Mouse (Mus musculus): ENCODE results near the gene Ccdc182.

Ccdc182 gene

DNA sequence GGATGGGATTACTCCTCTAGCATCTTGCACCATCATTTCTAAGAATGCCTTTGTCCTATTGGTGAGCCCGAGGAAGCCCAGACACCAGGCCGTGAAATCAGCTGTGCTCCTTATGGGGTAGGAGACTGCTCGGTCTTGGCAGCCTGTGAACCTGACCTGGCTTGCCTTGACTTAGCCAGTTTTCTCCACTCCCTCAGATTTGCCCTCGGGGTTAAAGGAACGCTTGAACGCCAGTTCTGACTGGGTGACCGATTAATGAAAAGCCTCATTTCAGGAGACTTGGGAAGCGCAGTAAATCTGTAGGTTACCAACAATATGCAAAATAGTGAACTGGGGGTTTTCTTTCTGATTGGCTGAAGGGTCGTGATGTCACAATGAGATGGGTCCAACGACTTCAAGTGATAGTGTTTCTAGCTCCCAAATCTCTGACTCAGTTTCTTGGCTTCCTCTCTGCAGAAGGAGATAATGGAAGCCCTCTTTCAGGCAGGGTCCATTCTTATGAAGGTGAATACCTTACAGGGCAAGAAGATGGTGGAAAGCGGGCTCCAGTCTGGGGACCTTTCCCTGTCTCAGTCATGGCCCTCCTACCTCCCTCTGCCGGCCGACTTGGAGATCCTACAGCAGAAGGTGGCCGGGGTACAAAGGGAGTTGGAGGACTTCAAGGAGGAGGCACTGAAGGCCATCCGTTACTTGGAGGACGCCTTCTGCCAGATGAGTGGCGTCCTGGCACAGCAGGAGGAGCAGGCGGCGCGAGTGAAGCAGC, at the start of gene Ccdc182:
TSS of gene Ccdc182 (plus strand) at position 428 of the 763 bp plus-strand sequence.
- DNase-seq (ENCODE audit: low spot score in 2 of 2): no peak

DNA sequence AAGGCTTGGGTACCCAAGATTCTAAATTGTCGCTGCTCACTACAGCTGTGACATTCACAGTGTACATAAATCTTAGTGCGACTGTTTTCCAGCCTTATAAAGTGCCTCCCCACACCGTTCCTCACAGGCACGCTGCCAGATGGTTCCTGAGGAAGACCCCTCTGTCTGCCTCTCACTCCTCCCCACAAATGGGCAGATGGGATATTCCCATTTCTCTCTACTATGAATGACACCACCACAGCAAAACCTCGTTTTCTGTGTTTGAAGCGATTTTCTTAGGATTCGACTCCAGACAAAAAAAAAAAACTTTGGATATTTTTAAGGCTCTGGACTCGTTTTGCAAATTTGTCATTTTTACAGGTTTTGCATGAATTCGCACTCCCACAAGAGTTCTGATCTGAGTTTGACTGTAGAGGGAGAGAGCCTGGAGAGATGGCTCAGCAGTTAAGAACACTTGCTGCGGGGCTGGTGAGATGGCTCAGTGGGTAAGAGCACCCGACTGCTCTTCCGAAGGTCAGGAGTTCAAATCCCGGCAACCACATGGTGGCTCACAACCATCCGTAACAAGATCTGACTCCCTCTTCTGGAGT, 48.2 kb upstream of the Ccdc182 start:
- no peak for DNase-seq (ENCODE audit: low spot score in 2 of 2)

DNA sequence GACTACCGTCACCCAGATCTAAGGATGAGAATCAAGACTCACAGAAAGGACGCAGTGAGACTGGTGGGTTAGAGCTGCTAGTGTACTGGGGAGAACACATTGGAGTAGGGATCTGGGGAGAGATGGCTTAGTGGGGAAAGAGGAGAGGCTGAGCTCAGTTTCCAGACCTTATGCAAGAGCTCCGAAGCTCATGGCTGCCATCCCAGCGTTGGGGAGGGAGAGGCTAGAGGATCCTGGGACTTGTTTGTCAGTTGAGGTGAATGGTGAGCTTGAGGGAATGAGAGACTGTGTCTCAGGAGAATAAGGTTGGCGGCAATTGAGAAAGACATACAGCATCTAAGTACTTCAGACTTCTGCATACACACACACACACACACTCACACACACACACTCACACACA, 45.2 kb upstream of the Ccdc182 start:
- DNase-seq (ENCODE audit: low spot score in 2 of 2): no peak

DNA sequence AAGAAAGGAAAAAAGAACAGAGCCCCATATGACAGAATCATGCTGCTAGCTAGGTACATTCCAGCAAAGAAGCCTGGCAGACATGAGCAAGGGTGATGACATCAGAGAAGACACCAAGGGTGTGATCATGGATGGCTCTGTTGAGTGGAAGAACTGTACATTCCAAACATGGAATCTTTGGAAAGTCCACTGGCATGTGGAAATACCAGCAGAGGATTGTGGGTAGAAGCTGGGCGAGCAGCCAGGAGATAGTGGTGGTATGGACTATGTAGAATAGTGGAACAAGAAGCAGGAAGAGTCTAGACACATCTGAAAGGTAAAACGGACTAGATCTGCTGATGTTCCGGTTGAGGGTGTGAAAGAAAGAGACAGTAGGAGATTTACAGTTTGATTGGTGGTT, 43.3 kb upstream of the Ccdc182 start:
- DNase-seq (ENCODE audit: low spot score in 2 of 2): no peak

DNA sequence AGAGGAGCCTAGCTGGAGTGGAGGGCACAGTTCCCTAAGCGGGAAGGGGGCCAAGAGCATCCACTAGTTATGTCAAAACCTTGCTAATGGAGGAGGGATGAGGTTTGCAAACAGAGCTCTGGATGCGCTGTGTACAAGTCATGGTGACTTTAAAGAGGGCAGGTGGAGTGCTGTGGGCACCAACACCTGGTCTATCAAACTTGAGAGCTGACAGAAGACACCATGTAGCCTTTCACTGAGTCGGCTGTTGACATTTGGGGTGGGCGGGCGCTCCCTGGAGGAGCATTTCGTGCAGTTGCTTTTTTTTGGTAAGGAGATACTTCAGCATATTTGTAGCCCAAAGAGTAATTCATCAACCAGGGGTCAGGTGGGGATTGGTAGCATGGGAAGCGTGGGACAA, 42.6 kb upstream of the Ccdc182 start:
- DNase-seq (ENCODE audit: low spot score in 2 of 2): no peak

DNA sequence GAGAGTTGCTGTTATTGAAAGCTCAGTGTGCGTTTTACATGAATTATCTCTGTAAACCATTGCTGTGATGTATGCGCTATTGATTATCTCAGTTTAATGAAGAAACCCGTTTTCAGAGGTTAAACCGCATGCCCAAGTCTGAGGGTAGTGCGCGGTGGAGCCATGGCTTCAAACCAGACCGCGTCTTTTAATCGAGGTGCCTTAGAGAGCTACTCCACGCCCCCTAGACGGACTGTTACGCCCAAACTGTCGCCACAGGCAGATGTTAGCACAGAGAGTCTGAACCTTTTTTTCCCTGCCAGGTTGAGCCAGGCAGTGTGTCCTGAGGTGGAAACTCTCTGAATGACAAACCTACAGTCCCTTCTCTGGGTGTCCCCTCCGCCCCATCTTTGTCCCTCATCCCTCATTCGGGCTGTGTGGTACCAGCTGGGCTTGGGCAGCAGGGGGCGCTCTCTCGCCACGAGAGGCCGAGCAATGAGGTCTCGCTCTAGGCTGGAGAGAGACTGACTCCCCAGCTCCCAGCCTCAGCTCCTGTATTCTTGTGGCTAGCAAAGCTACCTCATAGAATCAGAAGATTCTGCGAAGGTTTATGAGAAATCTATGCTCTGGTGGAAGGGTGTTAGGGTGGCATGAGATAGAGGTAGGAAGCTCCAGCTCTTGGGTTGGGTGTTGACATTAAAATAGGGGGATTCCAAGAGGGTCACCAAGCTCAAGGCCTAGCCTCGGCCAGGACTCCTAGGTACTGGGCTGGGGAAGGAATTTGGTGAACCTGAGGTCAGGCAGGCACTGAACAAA, 41.7 kb upstream of the Ccdc182 start:
- peak; percentile 69 to 86 for DNase-seq (ENCODE audit: low spot score in 2 of 2)

DNA sequence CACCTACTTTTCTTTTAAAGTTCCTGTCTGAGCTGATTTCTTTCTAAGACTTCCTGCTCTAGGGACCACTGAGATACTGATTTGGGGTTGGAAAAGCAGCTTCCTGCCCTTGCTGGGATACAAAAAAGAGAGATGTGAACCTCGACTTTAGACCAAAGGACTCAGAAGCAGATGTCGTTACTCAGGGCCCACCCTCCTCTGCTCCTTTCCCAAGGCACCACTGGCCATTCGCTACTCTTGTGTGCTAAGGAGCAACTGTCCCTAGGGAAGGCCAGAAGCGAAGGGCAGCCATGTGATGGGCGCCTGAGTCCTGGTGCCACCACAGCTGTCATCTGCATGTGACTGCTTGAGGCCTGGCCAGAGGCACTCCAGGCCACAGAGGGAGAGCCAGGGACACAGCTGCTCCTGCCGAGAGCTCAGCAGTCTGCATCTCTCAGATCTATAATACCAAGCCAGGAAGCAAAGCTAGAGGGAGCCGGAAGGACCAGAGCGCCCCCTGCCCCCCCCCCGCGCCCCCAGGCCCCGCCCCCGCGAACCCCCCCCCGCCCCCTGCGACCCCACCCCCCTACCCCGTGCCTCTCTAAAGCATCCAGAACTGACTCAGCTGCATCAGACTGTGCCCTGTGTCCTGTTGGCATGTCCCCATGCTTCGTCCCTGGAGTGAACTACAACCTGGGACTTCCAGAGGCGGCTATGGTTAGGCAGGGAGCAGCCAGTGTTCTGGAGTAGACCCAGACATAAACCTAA, 40.9 kb upstream of the Ccdc182 start:
- DNase-seq (ENCODE audit: low spot score in 2 of 2): no peak

DNA sequence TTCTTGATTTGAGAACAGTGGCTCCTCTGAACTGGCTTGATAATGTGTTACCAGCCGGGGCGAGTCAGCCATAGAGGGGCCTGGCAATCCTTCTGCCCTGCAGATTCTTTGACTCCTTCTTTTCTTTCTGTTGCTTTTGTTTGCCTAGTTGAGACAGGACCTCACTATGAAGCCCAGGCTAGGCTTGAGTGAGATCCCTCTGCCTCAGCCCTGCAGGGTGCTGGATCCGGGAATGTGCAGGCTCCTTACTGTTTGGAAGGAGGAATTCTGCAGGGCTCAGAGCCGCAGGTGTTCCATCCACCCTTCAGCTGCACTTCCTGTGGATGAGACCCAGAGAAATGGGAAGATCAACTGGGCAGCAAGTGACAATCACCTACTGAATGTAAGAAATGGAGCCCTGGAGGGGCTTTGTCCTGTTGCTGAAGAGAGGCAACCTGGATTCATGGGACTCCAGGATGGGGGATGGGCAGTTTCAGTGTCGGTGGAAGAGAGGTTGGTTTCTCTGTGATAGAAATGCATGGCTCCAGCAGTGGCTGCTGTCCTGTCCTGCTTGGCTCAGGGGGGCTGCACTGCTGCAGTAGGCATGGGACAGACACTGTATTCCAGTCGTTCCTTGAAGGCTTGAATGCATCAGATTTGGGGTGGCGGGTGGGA, 40.2 kb upstream of the Ccdc182 start:
- no peak for DNase-seq (ENCODE audit: low spot score in 2 of 2)

DNA sequence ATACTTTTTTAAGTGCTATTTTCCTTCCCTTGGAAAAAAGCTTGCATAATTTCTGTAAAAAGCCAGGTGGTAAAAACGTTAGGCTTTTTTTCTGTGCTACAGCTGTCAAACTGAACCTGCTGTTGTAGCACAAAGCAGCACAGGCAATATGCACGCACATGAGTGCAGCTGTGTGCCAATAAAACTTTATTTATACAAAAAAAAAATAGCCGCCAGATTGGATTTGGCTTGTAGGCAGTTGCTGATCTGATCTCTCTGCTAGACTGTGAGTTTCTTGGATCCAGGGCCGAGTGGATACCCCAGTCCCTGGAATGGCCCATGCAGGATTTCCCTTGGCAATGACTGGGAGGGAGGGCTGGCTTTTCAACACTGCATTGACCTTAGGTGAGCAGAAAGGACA, 36.2 kb upstream of the Ccdc182 start:
- DNase-seq (ENCODE audit: low spot score in 2 of 2): no peak

DNA sequence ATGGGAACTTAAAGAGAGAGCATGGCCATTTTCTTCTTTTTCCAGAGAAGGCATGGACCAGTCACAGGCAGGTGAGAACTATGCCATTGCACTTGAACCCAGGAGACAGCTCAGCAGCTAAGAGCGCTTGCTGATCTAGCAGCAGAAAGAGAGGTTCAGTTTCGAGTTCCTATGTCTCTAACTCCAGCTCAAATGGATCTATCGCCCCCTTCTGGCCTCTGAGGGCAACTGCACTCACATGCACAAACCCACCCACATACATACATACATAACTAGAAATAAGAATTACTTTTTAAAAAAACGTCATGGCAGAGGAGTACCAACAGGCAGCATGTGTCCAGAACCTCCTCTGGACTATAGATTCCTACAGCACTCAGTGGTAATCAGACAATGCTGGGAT, 35.6 kb upstream of the Ccdc182 start:
- DNase-seq (ENCODE audit: low spot score in 2 of 2): no peak

DNA sequence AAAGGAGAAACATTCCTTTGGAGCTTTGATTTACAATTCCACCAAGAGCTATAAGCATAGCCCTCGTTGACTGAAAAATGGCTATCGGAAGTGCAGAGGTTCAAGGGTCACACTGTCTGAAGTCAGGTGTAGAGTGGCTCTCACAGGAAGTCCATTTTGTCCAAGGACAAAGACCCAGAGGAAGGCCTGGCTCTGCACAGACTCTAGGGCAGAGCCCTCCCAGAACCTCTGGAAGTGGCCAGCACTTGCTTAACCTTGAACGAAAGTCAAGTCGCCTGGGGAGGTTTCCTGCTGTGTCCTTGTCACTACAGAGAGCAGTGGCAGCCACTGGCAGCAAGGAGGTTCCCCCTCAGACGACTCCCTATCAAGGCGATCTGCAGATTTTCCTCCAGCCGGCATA, 33.4 kb upstream of the Ccdc182 start:
- DNase-seq (ENCODE audit: low spot score in 2 of 2): no peak

DNA sequence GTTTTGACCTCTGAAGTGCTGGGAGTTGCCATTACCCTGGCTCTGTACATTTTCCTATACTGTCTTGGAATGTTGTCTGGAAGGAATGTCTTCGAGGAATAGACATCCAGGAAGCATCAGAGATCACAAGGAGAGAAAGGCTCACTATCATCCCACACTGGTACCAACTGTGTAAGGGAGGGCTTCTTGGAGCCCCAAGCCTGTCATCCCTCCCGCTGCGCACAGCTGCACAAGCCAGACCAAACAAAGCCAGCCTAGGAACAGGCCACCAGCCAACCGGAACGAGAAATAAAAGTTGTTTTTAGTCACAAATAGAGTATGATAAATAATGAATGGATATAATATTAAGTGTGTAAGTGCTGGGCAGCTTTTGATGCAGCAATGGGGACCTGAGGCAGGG, 29.0 kb upstream of the Ccdc182 start:
- no peak for DNase-seq (ENCODE audit: low spot score in 2 of 2)

DNA sequence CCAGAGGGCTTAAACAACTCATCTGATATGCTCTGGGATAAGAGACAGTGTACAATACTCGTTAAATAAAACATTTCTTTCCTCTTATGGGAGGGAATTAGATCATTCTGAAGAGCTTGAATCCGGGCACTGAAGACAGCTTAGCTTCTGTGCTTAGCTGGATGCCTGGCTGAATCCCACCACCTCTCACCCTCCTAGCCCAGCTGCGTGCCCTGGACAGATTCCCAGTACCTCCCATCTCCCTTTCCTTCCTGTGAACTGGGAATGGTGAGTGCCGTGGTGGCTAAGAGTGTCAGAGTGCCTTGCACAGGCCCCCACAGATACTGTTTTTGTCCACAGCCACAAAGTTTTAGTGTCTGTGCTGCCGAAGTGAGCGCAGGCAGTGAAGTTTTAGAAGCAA, 27.5 kb upstream of the Ccdc182 start:
- no peak for DNase-seq (ENCODE audit: low spot score in 2 of 2)

DNA sequence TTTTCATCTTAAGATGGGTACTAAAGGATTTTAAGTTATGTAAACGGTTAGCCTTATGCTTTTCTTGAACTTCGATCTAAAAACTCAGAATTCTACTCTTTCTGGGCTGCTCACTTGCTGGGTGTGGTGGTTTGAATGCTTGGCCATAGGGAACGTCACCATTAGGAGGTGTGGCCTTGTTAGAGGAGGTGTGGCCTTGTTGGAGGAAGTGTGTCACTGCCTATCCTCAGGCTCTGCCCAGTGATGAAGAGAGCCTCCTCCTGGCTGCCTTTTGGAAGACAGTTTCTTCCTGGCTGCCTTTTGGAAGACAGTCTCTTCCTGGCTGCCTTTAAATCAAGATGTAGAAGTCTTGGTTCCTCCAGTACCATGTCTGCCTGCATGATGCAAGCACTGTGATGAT, 22.0 kb upstream of the Ccdc182 start:
- no peak for DNase-seq (ENCODE audit: low spot score in 2 of 2)

DNA sequence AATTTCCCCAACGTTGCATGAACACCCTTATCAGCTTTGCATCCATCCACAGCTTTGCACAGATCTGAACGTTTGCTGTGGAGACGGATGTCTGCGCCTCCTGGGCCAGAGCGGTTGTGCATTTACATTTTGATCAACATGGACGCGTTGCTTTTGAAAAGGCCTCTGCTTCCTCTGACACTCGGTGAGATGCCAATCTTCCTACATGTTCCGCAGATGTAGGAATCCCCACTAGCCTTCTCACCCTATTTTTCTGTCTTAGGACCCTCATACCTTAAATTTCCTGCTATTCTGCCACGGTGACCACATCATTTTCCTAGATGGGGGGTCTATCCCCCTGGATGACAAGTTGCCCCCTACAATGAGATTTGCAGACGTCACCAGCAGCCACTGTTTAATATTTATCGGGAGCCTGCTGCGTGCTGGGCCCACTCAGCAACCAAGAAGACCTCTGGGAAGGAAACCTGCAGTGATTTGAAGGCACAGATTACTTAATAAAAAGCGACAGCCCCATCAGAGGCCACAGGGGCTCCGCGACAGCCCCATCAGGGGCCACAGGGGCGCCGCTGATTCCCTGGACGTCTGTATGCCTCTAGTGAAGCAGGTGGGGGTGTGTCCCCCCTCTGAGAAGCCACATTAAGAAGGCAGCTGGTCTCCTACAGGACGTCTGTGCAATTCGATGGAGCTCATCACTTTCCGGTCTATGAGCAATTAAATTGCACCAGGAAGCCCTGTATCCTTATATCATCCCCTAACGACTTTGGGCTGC, 19.6 kb upstream of the Ccdc182 start:
- no peak for DNase-seq (ENCODE audit: low spot score in 2 of 2)

DNA sequence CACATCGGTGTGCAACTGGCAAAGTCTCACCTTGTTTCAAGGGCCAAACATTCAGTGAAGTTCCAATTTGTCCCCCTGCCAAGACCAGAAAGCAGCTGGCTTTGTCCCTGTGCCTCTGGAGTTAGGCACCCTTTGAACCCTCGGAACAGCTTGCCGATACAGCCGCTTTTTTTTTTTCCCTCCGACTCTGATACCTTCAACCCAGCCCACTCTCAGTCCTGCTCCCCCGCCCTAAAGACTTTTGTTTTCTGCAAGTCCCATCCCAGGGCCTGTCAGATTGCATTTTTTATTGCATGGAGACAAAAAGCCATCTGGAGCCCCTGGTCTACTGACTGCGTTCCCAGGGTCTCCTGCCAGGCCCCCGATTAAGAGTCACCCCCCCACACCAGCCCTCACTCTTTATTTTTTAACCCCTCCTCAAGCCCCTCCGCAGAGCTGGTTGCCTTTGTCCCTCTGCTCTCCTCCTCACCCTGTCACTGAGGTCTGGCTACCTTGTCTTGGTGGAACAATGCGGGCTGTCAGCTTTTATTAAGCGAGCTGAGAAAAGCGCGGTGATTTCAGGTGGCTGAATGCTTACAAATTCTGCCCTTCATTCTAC, 18.9 kb upstream of the Ccdc182 start:
- DNase-seq (ENCODE audit: low spot score in 2 of 2): no peak

DNA sequence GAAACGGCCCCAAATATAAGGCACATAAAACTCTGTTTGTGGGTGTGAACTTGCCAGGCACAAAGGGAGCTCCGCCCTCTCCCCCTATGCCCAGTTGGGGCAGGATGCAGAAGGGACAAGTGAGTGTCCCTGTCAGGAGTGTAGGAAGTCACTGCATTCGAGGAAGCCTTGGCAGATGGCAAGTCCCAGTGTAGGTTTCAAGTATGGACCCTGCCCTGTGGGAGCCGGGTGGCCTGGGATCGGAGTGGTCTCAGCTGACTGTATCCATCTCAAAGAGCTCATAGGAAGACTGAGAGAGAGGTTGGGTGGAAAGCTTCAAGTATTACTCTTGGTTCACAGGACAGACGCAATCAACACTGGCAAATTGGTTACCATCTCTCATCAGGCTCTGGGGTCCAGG, 17.9 kb upstream of the Ccdc182 start:
- no peak for DNase-seq (ENCODE audit: low spot score in 2 of 2)

DNA sequence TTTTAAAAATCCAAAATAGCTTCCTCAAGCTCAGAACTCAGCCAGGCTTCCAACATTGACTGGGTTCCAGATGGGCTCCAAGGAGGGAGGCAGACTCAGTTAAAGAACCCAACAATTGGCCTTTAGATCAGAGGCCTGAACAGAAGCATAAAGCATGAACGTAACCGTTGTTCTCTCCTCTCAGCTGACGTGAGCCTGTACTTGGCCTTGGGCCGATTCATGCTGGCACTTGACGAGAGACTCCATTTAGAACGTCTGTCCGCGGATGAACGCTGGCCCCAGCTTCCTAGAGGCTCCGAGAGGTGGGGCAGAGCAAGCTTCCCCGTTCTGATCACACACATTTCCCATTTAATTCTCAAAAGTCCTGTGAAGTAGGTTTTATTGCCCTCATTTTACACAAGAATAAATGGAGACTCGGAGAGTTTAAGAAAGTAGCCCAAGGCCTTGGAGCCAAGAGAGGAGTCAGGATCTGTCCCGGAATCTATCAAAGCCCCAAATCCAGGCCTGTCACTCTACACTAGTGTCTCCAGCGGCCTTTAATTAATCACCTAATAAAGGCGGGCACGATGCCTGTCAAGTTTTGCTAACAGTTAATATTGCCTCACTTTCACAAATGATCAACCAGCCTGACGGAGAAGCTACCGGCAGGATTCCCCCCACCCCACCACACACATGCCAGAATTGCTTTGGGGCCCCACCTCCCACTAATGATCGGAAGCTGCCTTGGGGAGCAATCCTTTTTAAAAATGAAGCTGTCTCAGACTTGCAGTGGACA, 17.1 kb upstream of the Ccdc182 start:
- no peak for DNase-seq (ENCODE audit: low spot score in 2 of 2)

DNA sequence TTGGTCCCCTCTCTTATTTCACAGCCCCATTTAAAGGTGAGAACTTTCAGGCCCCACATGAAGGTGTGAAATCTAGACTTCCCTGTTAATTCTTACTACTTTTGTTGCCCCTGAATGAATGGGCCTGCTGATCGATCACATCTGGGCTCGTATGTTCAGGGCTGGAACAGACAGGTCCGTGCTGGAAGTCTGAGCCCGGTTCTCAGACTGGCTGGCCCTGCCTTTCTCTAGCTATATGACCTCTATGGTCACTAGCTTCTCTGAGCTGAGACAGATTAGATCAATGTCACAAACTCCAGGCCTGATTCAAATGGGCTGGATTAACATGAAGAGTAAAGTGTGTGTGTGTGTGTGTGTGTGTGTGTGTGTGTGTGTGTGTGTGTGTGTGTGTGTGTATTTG, 14.9 kb upstream of the Ccdc182 start:
- no peak for DNase-seq (ENCODE audit: low spot score in 2 of 2)

DNA sequence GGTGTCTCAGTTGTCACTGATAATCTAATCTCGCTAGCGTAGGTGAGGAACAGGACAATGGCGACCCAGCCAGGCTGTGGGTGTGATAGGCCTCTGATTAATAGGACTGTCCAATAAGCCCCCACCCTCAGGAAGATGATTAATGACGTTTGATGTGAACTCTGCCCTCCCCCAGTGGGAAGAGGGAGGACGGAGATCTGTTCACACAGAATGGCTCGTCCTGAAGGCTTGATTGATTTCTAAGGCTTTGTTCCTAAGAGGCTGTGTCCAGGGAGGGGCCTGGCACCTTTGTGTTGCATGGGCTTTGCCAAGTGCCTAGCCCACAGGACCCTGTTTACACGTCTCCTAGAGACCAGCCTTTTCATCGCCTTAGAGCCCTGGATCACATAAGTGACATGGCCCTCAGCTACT, 13.4 kb upstream of the Ccdc182 start:
- DNase-seq (ENCODE audit: low spot score in 2 of 2): no peak

Measured in urinary bladder, postnatal 4 days (tissue).